Mouse (Mus musculus) kidney, adult 2 months (tissue): ENCODE results near the gene Ttc30a1. TPM values are rescaled to one million over a fixed set of nuclear protein-coding genes. Genes with fewer than 3 reads are reported as not detected.
A peak's percentile ranks its signal among the peaks of the same experiment; 100 is the strongest.

ENCODE experiments used
- DNase-seq: peaks from one replicate; pipeline ENCODE4 v3.0.0; 2021
- H3K27ac ChIP-seq: fragments of 200-500 bp; 2 replicates; pipeline ENCODE4 v1.5.1; 2012; ENCODE audit warnings: low read depth, low read length, control low read depth, inconsistent platforms; ENCODE audit not compliant: insufficient read depth
- H3K27me3 ChIP-seq: fragments of 200-500 bp; replicated peaks from 2 replicates; pipeline ENCODE4 v1.6.1; 2012; ENCODE audit warnings: mild to moderate bottlenecking, moderate library complexity, low read length, inconsistent platforms; ENCODE audit not compliant: control insufficient read depth, insufficient read depth
- H3K36me3 ChIP-seq: fragments of 200-500 bp; 2 replicates; pipeline ENCODE4 v1.6.1; 2012; ENCODE audit warnings: mild to moderate bottlenecking, moderate library complexity, low read length, inconsistent platforms; ENCODE audit not compliant: control insufficient read depth, insufficient read depth
- H3K4me1 ChIP-seq: fragments of 200-500 bp; 2 replicates; pipeline ENCODE4 v1.6.1; 2011; ENCODE audit warnings: low read length; ENCODE audit not compliant: control insufficient read depth, insufficient read depth
- H3K4me3 ChIP-seq: fragments of 200-500 bp; 2 replicates; pipeline ENCODE4 v1.5.1; 2011; ENCODE audit warnings: mild to moderate bottlenecking, low read depth, low read length, control low read depth; ENCODE audit not compliant: insufficient read depth
- CTCF ChIP-seq: fragments of 200-500 bp; conservative IDR thresholded peaks from 2 replicates; pipeline ENCODE4 v1.5.1; 2011; ENCODE audit warnings: low read depth, mild to moderate bottlenecking, control low read depth, low read length, moderate library complexity, mixed read lengths; ENCODE audit not compliant: insufficient read depth, insufficient read length
- POLR2A ChIP-seq: fragments of 200-500 bp; IDR thresholded peaks from one replicate; pipeline ENCODE4 v1.6.1; 2011; ENCODE audit warnings: low read depth, low read length, control low read depth
- WGBS: fragments of 180-500 bp; shearing (Covaris S2); methylation state at CpG from one replicate; pipeline ENCODE4 v1.1.7; 2018; 5-methylcytosine and 5-hydroxymethylcytosine counted together
- polyA plus RNA-seq: library from polyadenylated mRNA; depleted of rRNA; stranded (reverse); fragments of >200 nt; gene quantifications from 2 replicates; pipeline ENCODE4 v1.2.3, GENCODE M21; 2012

Ttc30a1 gene
- polyA plus RNA-seq, 1 experiment: 2.8 TPM

GRCm38 (mm10) chr2:75991581-75992205, 9.9 kb upstream of the Ttc30a1 start:
- Histone ChIP-seq H3K4me1 (peaks cover under 1% of the 10 kb centered on the region; the same call in 1 of the 2 replicates), H3K27ac (no peak overlapping the region), H3K36me3 (no peaks in the 10 kb centered on the region), H3K4me3 (no peak overlapping the region), H3K27me3 (no peaks in the 10 kb centered on the region)
- TF ChIP-seq CTCF (no peak), POLR2A (no peak)
- DNase-seq: no peak
- WGBS: 50% methylated on average over 6 of the region's 6 CpGs

GRCm38 (mm10) chr2:75990885-75991539, 9.2 kb upstream of the Ttc30a1 start:
- peak; percentile 72 for DNase-seq
- peak; percentile 73 for TF ChIP-seq CTCF
- no peak for TF ChIP-seq POLR2A
- 54% methylated on average over 13 of the region's 13 CpGs for WGBS

GRCm38 (mm10) chr2:75989694-75990093, 7.9 kb upstream of the Ttc30a1 start:
- Histone ChIP-seq H3K36me3 (no peaks in the 10 kb centered on the region), H3K4me1 (peaks cover 6% of the 10 kb centered on the region; the same call in 1 of the 2 replicates), H3K27me3 (no peaks in the 10 kb centered on the region), H3K27ac (no peak overlapping the region), H3K4me3 (no peak overlapping the region)
- WGBS: 90% methylated on average over 4 of the region's 4 CpGs
- TF ChIP-seq POLR2A: no peak
- no peak for TF ChIP-seq CTCF
- DNase-seq: no peak

More at GRCm38 (mm10) chr2:75990885-75991539, 9.2 kb upstream of the Ttc30a1 start:
- Histone ChIP-seq H3K4me3 (no peak overlapping the region), H3K36me3 (no peaks in the 10 kb centered on the region), H3K27me3 (no peaks in the 10 kb centered on the region), H3K27ac (no peak overlapping the region), H3K4me1 (peaks cover 6% of the 10 kb centered on the region; the same call in 1 of the 2 replicates)

- TF ChIP-seq POLR2A: no peak
- no peak for TF ChIP-seq CTCF
- Histone ChIP-seq H3K36me3 (no peaks in the 10 kb centered on the region), H3K27ac (no peak overlapping the region), H3K27me3 (no peaks in the 10 kb centered on the region), H3K4me1 (peaks cover 9% of the 10 kb centered on the region; the same call in 1 of the 2 replicates), H3K4me3 (no peak overlapping the region)
- DNase-seq: no peak
- 44% methylated on average over 7 of the region's 7 CpGs for WGBS
Measured at GRCm38 (mm10) chr2:75988779-75989363, 7.1 kb upstream of the Ttc30a1 start.

GRCm38 (mm10) chr2:75988378-75988777, 6.6 kb upstream of the Ttc30a1 start:
- WGBS: 32% methylated on average over 4 of the region's 4 CpGs
- no peak overlapping the region for H3K27ac ChIP-seq
- DNase-seq: no peak
- TF ChIP-seq CTCF (no peak), POLR2A (no peak)
- H3K4me1 ChIP-seq: peaks cover 9% of the 10 kb centered on the region; the same call in 1 of the 2 replicates
- no peak overlapping the region for H3K4me3 ChIP-seq
- H3K27me3 ChIP-seq: no peaks in the 10 kb centered on the region
- no peaks in the 10 kb centered on the region for H3K36me3 ChIP-seq

- DNase-seq: peak; percentile 34
- Histone ChIP-seq H3K4me1 (peaks cover 9% of the 10 kb centered on the region; the same call in 1 of the 2 replicates), H3K27ac (no peak overlapping the region), H3K4me3 (no peak overlapping the region), H3K36me3 (no peaks in the 10 kb centered on the region), H3K27me3 (no peaks in the 10 kb centered on the region)
- TF ChIP-seq CTCF: no peak
- TF ChIP-seq POLR2A: no peak
- 47% methylated on average over 9 of the region's 9 CpGs for WGBS
Measured at GRCm38 (mm10) chr2:75987739-75988138, 6.0 kb upstream of the Ttc30a1 start.

GRCm38 (mm10) chr2:75985124-75985523, 3.4 kb upstream of the Ttc30a1 start:
- H3K27me3 ChIP-seq: no peaks in the 10 kb centered on the region
- peak overlapping the region; percentile 20; the same call in 1 of the 2 replicates for H3K27ac ChIP-seq
- peaks cover 9% of the 10 kb centered on the region; the same call in 1 of the 2 replicates for H3K4me1 ChIP-seq
- peak; percentile 83 for DNase-seq
- no peaks in the 10 kb centered on the region for H3K36me3 ChIP-seq
- WGBS: 2% methylated on average over 2 of the region's 2 CpGs
- TF ChIP-seq POLR2A (no peak), CTCF (peak; percentile 98)
- H3K4me3 ChIP-seq: no peak overlapping the region
